Mouse (Mus musculus) embryonic facial prominence, embryonic 13.5 days (tissue): ENCODE measurements around the gene Ubash3a. TPM values are rescaled to one million over a fixed set of nuclear protein-coding genes. Genes with fewer than 3 reads are reported as not detected.

ENCODE experiments used
- ATAC-seq: fragments of 200-750 bp; cut with Nextera tagmentation; 2 replicates; pipeline ENCODE4 v1.8.0; 2017; ENCODE audit warnings: low read depth; ENCODE audit not compliant: insufficient number of reproducible peaks, insufficient read depth, low FRiP score, low TSS enrichment
- H3K27ac ChIP-seq: fragments of 300-500 bp; sonication (generic); 2 replicates; pipeline ENCODE4 v1.5.1; 2015; ENCODE audit warnings: moderate library complexity, mild to moderate bottlenecking, inconsistent platforms
- H3K27me3 ChIP-seq: fragments of 300-500 bp; sonication (generic); 2 replicates; pipeline ENCODE4 v1.6.1; 2015; ENCODE audit warnings: mild to moderate bottlenecking, inconsistent platforms
- H3K36me3 ChIP-seq: fragments of 300-500 bp; sonication (generic); 2 replicates; pipeline ENCODE4 v1.6.1; 2015; ENCODE audit warnings: mild to moderate bottlenecking, inconsistent platforms
- H3K4me1 ChIP-seq: fragments of 300-500 bp; sonication (generic); 2 replicates; pipeline ENCODE4 v1.6.1; 2015; ENCODE audit warnings: inconsistent platforms
- H3K4me2 ChIP-seq: fragments of 300-500 bp; sonication (generic); 2 replicates; pipeline ENCODE4 v1.6.1; 2015; ENCODE audit warnings: moderate library complexity, mild to moderate bottlenecking, inconsistent platforms
- H3K4me3 ChIP-seq: fragments of 300-500 bp; sonication (generic); 2 replicates; pipeline ENCODE4 v1.5.1; 2015; ENCODE audit warnings: mild to moderate bottlenecking, inconsistent platforms
- H3K9ac ChIP-seq: fragments of 300-500 bp; sonication (generic); 2 replicates; pipeline ENCODE4 v1.6.1; 2015; ENCODE audit warnings: mild to moderate bottlenecking, inconsistent platforms
- H3K9me3 ChIP-seq: fragments of 300-500 bp; sonication (generic); 2 replicates; pipeline ENCODE4 v1.6.1; 2016; ENCODE audit warnings: inconsistent platforms
- WGBS: fragments of 180-500 bp; shearing (Covaris S2); methylation state at CpG from one replicate; pipeline ENCODE4 v1.1.7; 2015; ENCODE audit warnings: mixed read lengths; 5-methylcytosine and 5-hydroxymethylcytosine counted together
- polyA plus RNA-seq: library from polyadenylated mRNA; unstranded; fragments of >200 nt; fragmentation: Nextera tagmentation; extraction: Ambion mirVana; gene quantifications from 2 replicates; pipeline ENCODE4 v1.2.1, GENCODE M21; 2015

Ubash3a gene
- polyA plus RNA-seq, 1 experiment from 2014 or later = 0.24 TPM

- H3K4me3 ChIP-seq = no peak overlapping the region
- 0 out of 2 replicates have a peak, but pooled peaks cover 3% of the 10 kb centered on the region for H3K27me3 ChIP-seq
- 87% methylated on average over 9 of the region's 9 CpGs for WGBS
- H3K9ac ChIP-seq = no peak overlapping the region
- no peak overlapping the region for H3K27ac ChIP-seq
- no peak overlapping the region for H3K4me2 ChIP-seq
- H3K4me1 ChIP-seq = peaks cover 13% of the 10 kb centered on the region
- no peaks in the 10 kb centered on the region for H3K36me3 ChIP-seq
- no peaks in the 10 kb centered on the region for H3K9me3 ChIP-seq
- ATAC-seq = no peak
Observed at GRCm38 (mm10) chr17:31272416-31273165, 64.9 kb downstream of the Ubash3a start.

- peaks cover 15% of the 10 kb centered on the region for H3K4me1 ChIP-seq
- H3K9me3 ChIP-seq = no peaks in the 10 kb centered on the region
- H3K4me3 ChIP-seq = no peak overlapping the region
- H3K9ac ChIP-seq = no peak overlapping the region
- 0 out of 2 replicates have a peak, but pooled peaks cover 3% of the 10 kb centered on the region for H3K27me3 ChIP-seq
- H3K27ac ChIP-seq = no peak overlapping the region
- no peak overlapping the region for H3K4me2 ChIP-seq
- 84% methylated on average over 8 of the region's 8 CpGs for WGBS
- ATAC-seq = no peak
- no peaks in the 10 kb centered on the region for H3K36me3 ChIP-seq
Observed at GRCm38 (mm10) chr17:31273631-31274030, 66.0 kb downstream of the Ubash3a start.

GRCm38 (mm10) chr17:31275181-31275580 lies 67.5 kb downstream of the Ubash3a start:
- H3K4me3 ChIP-seq = no peak overlapping the region
- H3K4me2 ChIP-seq = no peak overlapping the region
- peaks cover 15% of the 10 kb centered on the region for H3K4me1 ChIP-seq
- no peak overlapping the region for H3K27ac ChIP-seq
- WGBS = 70% methylated on average over 6 of the region's 6 CpGs
- 0 out of 2 replicates have a peak, but pooled peaks cover 3% of the 10 kb centered on the region for H3K27me3 ChIP-seq
- no peak overlapping the region for H3K9ac ChIP-seq
- no peak for ATAC-seq
- no peaks in the 10 kb centered on the region for H3K9me3 ChIP-seq
- H3K36me3 ChIP-seq = no peaks in the 10 kb centered on the region

- 27% methylated on average over 9 of the region's 9 CpGs for WGBS
- H3K4me2 ChIP-seq = peak overlapping the region; percentile 78
- H3K4me1 ChIP-seq = peaks cover 15% of the 10 kb centered on the region
- 0 out of 2 replicates have a peak, but pooled peaks cover 3% of the 10 kb centered on the region for H3K27me3 ChIP-seq
- no peak overlapping the region for H3K27ac ChIP-seq
- peak; percentile 33; the same call in 1 of the 2 replicates for ATAC-seq
- no peaks in the 10 kb centered on the region for H3K36me3 ChIP-seq
- H3K9ac ChIP-seq = peak overlapping the region; percentile 57
- H3K4me3 ChIP-seq = peak overlapping the region; percentile 48
- no peaks in the 10 kb centered on the region for H3K9me3 ChIP-seq
Observed at GRCm38 (mm10) chr17:31276207-31276921, 68.7 kb downstream of the Ubash3a start.

GRCm38 (mm10) chr17:31276922-31277918 lies 69.5 kb downstream of the Ubash3a start, which contains the start of gene Rsph1:
TSS of gene Rsph1 (minus strand) at chr17:31277383.
- H3K4me1 ChIP-seq = peaks cover 19% of the 10 kb centered on the region
- 0 out of 2 replicates have a peak, but pooled peaks cover 3% of the 10 kb centered on the region for H3K27me3 ChIP-seq
- H3K9ac ChIP-seq = peak within 1 kb of the TSS; percentile 57
- H3K9me3 ChIP-seq = no peaks in the 10 kb centered on the region
- ATAC-seq = peak; percentile 81
- H3K27ac ChIP-seq = no peak within 1 kb of the TSS
- peak within 1 kb of the TSS; percentile 78 for H3K4me2 ChIP-seq
- no peaks in the 10 kb centered on the region for H3K36me3 ChIP-seq
- WGBS = 9% methylated on average over 44 of the region's 44 CpGs
- H3K4me3 ChIP-seq = peak within 1 kb of the TSS; percentile 48

GRCm38 (mm10) chr17:31277931-31278330 lies 70.3 kb downstream of the Ubash3a start:
- Histone ChIP-seq H3K4me2 (0 out of 2 replicates have a peak overlapping the region, but pooled peaks have one; percentile 78), H3K4me3 (no peak overlapping the region), H3K36me3 (no peaks in the 10 kb centered on the region), H3K4me1 (peaks cover 19% of the 10 kb centered on the region), H3K9ac (no peak overlapping the region), H3K27me3 (0 out of 2 replicates have a peak, but pooled peaks cover 3% of the 10 kb centered on the region), H3K27ac (no peak overlapping the region), H3K9me3 (no peaks in the 10 kb centered on the region)
- no peak for ATAC-seq
- 77% methylated on average over 4 of the region's 4 CpGs for WGBS

- no peak overlapping the region for H3K4me2 ChIP-seq
- H3K9me3 ChIP-seq = no peaks in the 10 kb centered on the region
- 80% methylated on average over 9 of the region's 9 CpGs for WGBS
- H3K9ac ChIP-seq = no peak overlapping the region
- no peaks in the 10 kb centered on the region for H3K36me3 ChIP-seq
- H3K27me3 ChIP-seq = 0 out of 2 replicates have a peak, but pooled peaks cover 3% of the 10 kb centered on the region
- no peak overlapping the region for H3K27ac ChIP-seq
- H3K4me3 ChIP-seq = no peak overlapping the region
- ATAC-seq = no peak
- H3K4me1 ChIP-seq = peaks cover 19% of the 10 kb centered on the region
Observed at GRCm38 (mm10) chr17:31279541-31279940, 71.9 kb downstream of the Ubash3a start.

- peaks cover 19% of the 10 kb centered on the region for H3K4me1 ChIP-seq
- no peak overlapping the region for H3K9ac ChIP-seq
- 76% methylated on average over 6 of the region's 6 CpGs for WGBS
Observed at GRCm38 (mm10) chr17:31280269-31280668, 72.6 kb downstream of the Ubash3a start.

GRCm38 (mm10) chr17:31281830-31282686 lies 74.4 kb downstream of the Ubash3a start:
- Histone ChIP-seq H3K9ac (no peak overlapping the region), H3K4me3 (no peak overlapping the region), H3K4me1 (peaks cover 11% of the 10 kb centered on the region; the same call in 1 of the 2 replicates), H3K36me3 (no peaks in the 10 kb centered on the region), H3K4me2 (peak overlapping the region; percentile 29; the same call in 1 of the 2 replicates), H3K27me3 (no peaks in the 10 kb centered on the region), H3K9me3 (no peaks in the 10 kb centered on the region), H3K27ac (no peak overlapping the region)
- no peak for ATAC-seq
- WGBS = 39% methylated on average over 19 of the region's 19 CpGs

More at GRCm38 (mm10) chr17:31280269-31280668, 72.6 kb downstream of the Ubash3a start:
- H3K4me2 ChIP-seq = no peak overlapping the region
- no peak for ATAC-seq
- no peaks in the 10 kb centered on the region for H3K36me3 ChIP-seq
- H3K4me3 ChIP-seq = no peak overlapping the region
- 0 out of 2 replicates have a peak, but pooled peaks cover 3% of the 10 kb centered on the region for H3K27me3 ChIP-seq
- H3K27ac ChIP-seq = no peak overlapping the region
- no peaks in the 10 kb centered on the region for H3K9me3 ChIP-seq

- no peak overlapping the region for H3K27ac ChIP-seq
- H3K9ac ChIP-seq = no peak overlapping the region
- H3K4me1 ChIP-seq = peaks cover 6% of the 10 kb centered on the region; the same call in 1 of the 2 replicates
- H3K4me3 ChIP-seq = no peak overlapping the region
- H3K4me2 ChIP-seq = no peak overlapping the region
- no peaks in the 10 kb centered on the region for H3K9me3 ChIP-seq
- H3K27me3 ChIP-seq = no peaks in the 10 kb centered on the region
- no peaks in the 10 kb centered on the region for H3K36me3 ChIP-seq
- 24% methylated on average over 7 of the region's 7 CpGs for WGBS
- no peak for ATAC-seq
Observed at GRCm38 (mm10) chr17:31282687-31283053, 75.0 kb downstream of the Ubash3a start.
